In the genomic region with DNA sequence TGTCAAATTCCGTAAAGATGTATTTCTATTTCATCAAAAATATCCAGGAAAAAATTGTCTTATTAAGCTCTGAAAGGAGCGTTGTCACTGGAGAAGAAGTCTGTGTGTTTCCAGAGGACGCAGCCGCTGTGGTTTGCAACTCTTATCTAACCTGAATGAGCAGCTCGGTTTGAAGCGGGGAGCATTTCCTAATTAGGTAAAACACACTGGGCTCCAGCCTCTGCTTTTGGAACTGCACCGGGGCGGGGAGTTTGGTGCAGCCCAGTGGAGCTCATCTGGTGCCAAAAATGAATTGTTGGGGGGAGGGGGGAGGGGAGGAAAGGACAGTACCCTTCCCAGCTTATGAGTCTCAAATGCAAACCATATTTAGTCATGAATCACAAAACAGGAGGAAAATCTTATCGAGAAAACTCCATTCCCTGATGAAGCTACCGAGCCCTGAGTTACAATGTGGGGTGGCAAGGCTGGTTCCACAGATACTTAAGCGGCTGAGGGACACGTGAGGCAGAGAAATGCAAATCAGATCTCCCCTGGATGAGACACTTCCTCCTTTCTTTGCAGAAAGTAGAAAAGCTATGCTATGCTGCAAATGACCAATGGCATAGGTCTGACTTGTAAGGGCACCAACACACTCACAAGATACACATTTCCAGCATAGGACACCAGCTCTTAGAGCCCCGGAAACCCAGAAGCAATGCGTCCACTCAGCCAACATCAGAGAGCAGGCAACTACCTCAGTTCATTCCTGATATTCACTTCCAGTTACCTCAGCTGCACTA, we compare ENCODE assay signal across 7 mouse cellular contexts. TPM values are rescaled to one million over a fixed set of nuclear protein-coding genes. Genes with fewer than 3 reads are reported as not detected.
A peak's percentile ranks its signal among the peaks of the same experiment; 100 is the strongest.
DNase-seq lines count a peak whose midpoint lies in the region; ATAC-seq and TF ChIP-seq lines count a peak whose summit lies in the region.

No protein-coding gene starts in this region.

- peaks cover 18% of the 10 kb centered on the region for H3K79me2 ChIP-seq in C2C12 (ENCODE audit: control insufficient read depth, insufficient read depth)

- DNase-seq in 416B (ENCODE audit: low read depth) = peak; percentile 27
- DNase-seq in lung, adult 18-20 months = peak; percentile 26 to 41
- no peak for DNase-seq in left cerebral cortex, adult 2 months (ENCODE audit: extremely low spot score in 1 of 2, low spot score in 2 of 2)
- no peak for DNase-seq in adrenal gland, adult 8-10 months

- peak overlapping the region; percentile 69 for H3ac ChIP-seq in C2C12 (ENCODE audit: control insufficient read depth, insufficient read length, low read depth)

- H3K4me2 ChIP-seq in heart, embryonic 15.5 days = peak overlapping the region; percentile 54

- H3K79me3 ChIP-seq in C2C12 (ENCODE audit: low read depth) = peaks cover 10% of the 10 kb centered on the region

- H3K9ac ChIP-seq in heart, embryonic 15.5 days = peak overlapping the region; percentile 48

- H3K4me3 ChIP-seq in C2C12 (ENCODE audit: insufficient read depth, poor library complexity, severe bottlenecking) = peak overlapping the region; percentile 23
- H3K4me3 ChIP-seq in heart, embryonic 15.5 days = peak overlapping the region; percentile 51
- H3K4me3 ChIP-seq in testis, adult 2 months (ENCODE audit: control insufficient read depth, low read depth, low read length) = peak overlapping the region; percentile 54
- no peak overlapping the region for H3K4me3 ChIP-seq in left cerebral cortex, adult 2 months

- no peak; the same call in 1 of the 2 replicates for ATAC-seq in heart, embryonic 15.5 days (replicated peaks; ENCODE audit: insufficient number of reproducible peaks, insufficient read depth, low FRiP score, low read depth)

- intact Hi-C loops in left cerebral cortex, adult 2 months (cut with DNase I) = no loop called here

- H3K27ac ChIP-seq in heart, embryonic 15.5 days = peak overlapping the region; percentile 85
- H3K27ac ChIP-seq in testis, adult 2 months (ENCODE audit: control insufficient read depth, insufficient read depth, low read depth, low read length) = peak overlapping the region; percentile 71
- no peak overlapping the region for H3K27ac ChIP-seq in left cerebral cortex, adult 2 months

- no peaks in the 10 kb centered on the region for H3K36me3 ChIP-seq in C2C12 (ENCODE audit: control insufficient read depth, insufficient read depth)
- H3K36me3 ChIP-seq in heart, embryonic 15.5 days = no peaks in the 10 kb centered on the region
- H3K36me3 ChIP-seq in testis, adult 2 months (ENCODE audit: control insufficient read depth, insufficient read depth, low read length) = no peaks in the 10 kb centered on the region

- H3K9me3 ChIP-seq in heart, embryonic 15.5 days (replicated peaks) = no peaks in the 10 kb centered on the region

- no peak for TF ChIP-seq CTCF in C2C12 (IDR thresholded peaks at IDR 0.05; ENCODE audit: control insufficient read depth, insufficient read depth, insufficient read length)
- TF ChIP-seq CTCF in testis, adult 2 months (IDR thresholded peaks at IDR 0.05; ENCODE audit: control insufficient read depth, insufficient read depth, insufficient replicate concordance, low read depth, low read length) = no peak
- TF ChIP-seq CTCF in left cerebral cortex, adult 2 months (IDR thresholded peaks at IDR 0.05) = no peak

- no peaks in the 10 kb centered on the region for H3K27me3 ChIP-seq in C2C12 (ENCODE audit: control insufficient read depth, insufficient read depth, insufficient read length)
- no peaks in the 10 kb centered on the region for H3K27me3 ChIP-seq in heart, embryonic 15.5 days
- H3K27me3 ChIP-seq in testis, adult 2 months (ENCODE audit: control insufficient read depth, insufficient read depth, low read length) = no peaks in the 10 kb centered on the region

- no peak for TF ChIP-seq POLR2A in testis, adult 2 months (IDR thresholded peaks at IDR 0.05; ENCODE audit: control insufficient read depth, low read depth, low read length)

- peaks cover 2% of the 10 kb centered on the region for H3K4me1 ChIP-seq in heart, embryonic 15.5 days (replicated peaks)
- 0 out of 2 replicates have a peak, but pooled peaks cover 5% of the 10 kb centered on the region for H3K4me1 ChIP-seq in testis, adult 2 months (ENCODE audit: control insufficient read depth, insufficient read depth, low read length)

- WGBS in heart, embryonic 15.5 days = 12% methylated on average over 14 of the region's 14 CpGs

TF ChIP-seq in C2C12, 6 proteins besides CTCF, POLR2A, EP300 and RAD21:
- no peak for TF ChIP-seq MAX (IDR thresholded peaks at IDR 0.05)
- no peak for TF ChIP-seq MYOD1 (IDR thresholded peaks at IDR 0.05; ENCODE audit: control insufficient read depth, insufficient read length, low read depth)
- TF ChIP-seq CEBPB (IDR thresholded peaks at IDR 0.05; ENCODE audit: low read depth) = no peak
- no peak for TF ChIP-seq MYOG (IDR thresholded peaks at IDR 0.05; ENCODE audit: control insufficient read depth, extremely low read depth, insufficient read length)
- peak; percentile 72 for TF ChIP-seq USF1 (IDR thresholded peaks at IDR 0.05; ENCODE audit: low read depth)
- no peak for TF ChIP-seq FOSL1 (IDR thresholded peaks at IDR 0.05; ENCODE audit: insufficient read depth, low read length, poor library complexity, severe bottlenecking)

RNA-seq across cellular contexts. Expression of a gene that starts 1.1 kb away (rescaled TPM):
- 1,987 TPM for polyA plus RNA-seq in C2C12 (2012; fragmentation: generic; extraction: Trizol)
- 1,121 and 1,187 TPM in 2 replicates for polyA plus RNA-seq in heart, embryonic 15.5 days (2015; fragmentation: Nextera tagmentation; extraction: Ambion mirVana)
- 90.9 and 175 TPM in 2 replicates for polyA plus RNA-seq in testis, adult 2 months (2012; rRNA removed)
- 10 to 100 TPM; 11.2 to 16.5 TPM for total RNA-seq in left cerebral cortex, adult 2 months (2021)
- 10 to 100 TPM; 26.3 to 60.4 (median 36.5) TPM for total RNA-seq in adrenal gland, adult 8-10 months (2022)

RNA-seq across cellular contexts. Expression of a gene that starts 36.2 kb away (rescaled TPM):
- polyA plus RNA-seq in C2C12 (2012; fragmentation: generic; extraction: Trizol) = 1.3 TPM
- polyA plus RNA-seq in heart, embryonic 15.5 days (2015; fragmentation: Nextera tagmentation; extraction: Ambion mirVana) = 5.0 and 5.5 TPM in 2 replicates
- polyA plus RNA-seq in testis, adult 2 months (2012; rRNA removed) = 0.55 TPM in 1 of 2 replicates, not detected in the other
- total RNA-seq in left cerebral cortex, adult 2 months (2021) = 1 to 10 TPM in 1 of 2 experiments, under 1 TPM in 1; 0.84 to 2.3 TPM
- total RNA-seq in adrenal gland, adult 8-10 months (2022) = 10 to 100 TPM in 1 of 4 experiments, 1 to 10 TPM in 3; 7.9 to 10.1 (median 8.3) TPM

Comparison
In these comparisons a context has a peak if more than half of its experiments do, and no peak if none do; other contexts are left out.
1. DNase-seq: peak in 416B (single experiment) and lung, adult 18-20 months (2 of 2); none in left cerebral cortex, adult 2 months (0 of 2) and adrenal gland, adult 8-10 months (single experiment).